Mouse (Mus musculus) liver, adult 2 months (tissue): ENCODE data around the gene Cd1d1. TPM values are rescaled to one million over a fixed set of nuclear protein-coding genes. Genes with fewer than 3 reads are reported as not detected.
A peak's percentile ranks its signal among the peaks of the same experiment; 100 is the strongest.

ENCODE experiments used
- DNase-seq: peaks from one replicate; pipeline ENCODE4 v3.0.0-alpha.2; 2011; ENCODE audit warnings: low read depth, low spot score; ENCODE audit errors: extremely low read depth
- H3K27ac ChIP-seq: fragments of 200-500 bp; replicated peaks from 2 replicates; pipeline ENCODE4 v1.5.1; 2012; ENCODE audit warnings: low read depth, mild to moderate bottlenecking, control low read depth, inconsistent platforms, low read length; ENCODE audit not compliant: insufficient read depth
- H3K27me3 ChIP-seq: fragments of 200-500 bp; 2 replicates; pipeline ENCODE4 v1.6.1; 2012; ENCODE audit warnings: mild to moderate bottlenecking, moderate library complexity, low read length, inconsistent platforms; ENCODE audit not compliant: control insufficient read depth, insufficient read depth
- H3K36me3 ChIP-seq: fragments of 200-500 bp; 2 replicates; pipeline ENCODE4 v1.6.1; 2012; ENCODE audit warnings: low read length, inconsistent platforms; ENCODE audit not compliant: control insufficient read depth, insufficient read depth
- H3K4me1 ChIP-seq: fragments of 200-500 bp; 2 replicates; pipeline ENCODE4 v1.6.1; 2011; ENCODE audit warnings: low read length; ENCODE audit not compliant: control insufficient read depth, insufficient read depth
- H3K4me3 ChIP-seq: fragments of 200-500 bp; 2 replicates; pipeline ENCODE4 v1.5.1; 2011; ENCODE audit warnings: low read depth, mild to moderate bottlenecking, control low read depth, low read length, moderate library complexity; ENCODE audit not compliant: insufficient read depth
- H3K79me2 ChIP-seq: fragments of 200-500 bp; 2 replicates; pipeline ENCODE4 v1.6.1; 2012; ENCODE audit warnings: inconsistent platforms, mild to moderate bottlenecking, low read length, moderate library complexity; ENCODE audit not compliant: control insufficient read depth, insufficient read depth
- H3K9ac ChIP-seq: fragments of 200-500 bp; 2 replicates; pipeline ENCODE4 v1.6.1; 2012; ENCODE audit warnings: low read depth, mild to moderate bottlenecking, control low read depth, inconsistent platforms, low read length
- CTCF ChIP-seq: fragments of 200-500 bp; IDR thresholded peaks from 2 replicates; pipeline ENCODE4 v1.5.1; 2011; ENCODE audit warnings: low read depth, low read length, control low read depth
- POLR2A ChIP-seq: fragments of 200-500 bp; IDR thresholded peaks from 2 replicates; pipeline ENCODE4 v1.6.1; 2011; ENCODE audit warnings: low read length, control low read depth; ENCODE audit not compliant: insufficient read depth; ENCODE audit errors: extremely low read depth
- WGBS: fragments of 180-500 bp; shearing (Covaris S2); methylation state at CpG from one replicate; pipeline ENCODE4 v1.1.7; 2018; 5-methylcytosine and 5-hydroxymethylcytosine counted together
- polyA plus RNA-seq: library from polyadenylated mRNA; depleted of rRNA; stranded (reverse); fragments of >200 nt; gene quantifications from 2 replicates; pipeline ENCODE4 v1.2.3, GENCODE M21; 2012; rRNA removed
- total RNA-seq: library from RNA; depleted of rRNA; stranded (reverse); fragments of >200 nt; gene quantifications from 2 replicates; pipeline ENCODE4 v1.2.3, GENCODE M21; 2014; rRNA removed

The Cd1d1 gene
- total RNA-seq (336 and 410 TPM in 2 replicates), polyA plus RNA-seq (251 and 268 TPM in 2 replicates)

DNA sequence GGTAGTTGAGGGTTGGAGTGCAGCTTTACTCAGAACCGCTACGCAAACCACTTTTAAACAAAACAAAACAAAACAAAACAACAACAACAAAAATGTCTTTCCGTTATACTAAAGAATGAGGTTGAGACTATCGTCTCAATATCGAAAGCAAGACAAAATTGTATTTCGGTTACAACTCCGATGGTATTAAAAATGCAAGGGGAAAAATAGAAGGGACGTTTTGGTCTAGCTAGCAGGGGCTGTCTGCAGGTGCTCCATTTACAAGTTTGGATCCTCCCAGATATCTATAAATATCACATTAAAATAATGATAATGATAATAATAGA, at the start of gene Cd1d1:
TSS of gene Cd1d1 (minus strand) at position 27 of the 326 bp plus-strand sequence.
- no peaks in the 10 kb centered on the region; the same call in 1 of the 2 replicates for H3K36me3 ChIP-seq
- TF ChIP-seq POLR2A (no peak), CTCF (no peak)
- H3K4me1 ChIP-seq, result peaks cover 15% of the 10 kb centered on the region
- H3K27ac ChIP-seq, result peak within 1 kb of the TSS; percentile 89
- H3K79me2 ChIP-seq, result no peaks in the 10 kb centered on the region
- 5% methylated on average over 8 of the region's 8 CpGs for WGBS
- peak within 1 kb of the TSS; percentile 83 for H3K9ac ChIP-seq
- no peak for DNase-seq
- H3K4me3 ChIP-seq, result peak within 1 kb of the TSS; percentile 61
- H3K27me3 ChIP-seq, result no peaks in the 10 kb centered on the region

GRCm38 (mm10) chr3:87047801-87048200, 48.6 kb upstream of the Cd1d1 start:
- no peak for DNase-seq
- TF ChIP-seq CTCF (no peak), POLR2A (no peak)
- H3K4me1 ChIP-seq, result no peaks in the 10 kb centered on the region
- no peaks in the 10 kb centered on the region for H3K36me3 ChIP-seq
- no peak overlapping the region for H3K4me3 ChIP-seq
- H3K27ac ChIP-seq, result no peak overlapping the region
- no peak overlapping the region for H3K9ac ChIP-seq
- H3K79me2 ChIP-seq, result no peaks in the 10 kb centered on the region
- 93% methylated on average over 5 of the region's 5 CpGs for WGBS
- no peaks in the 10 kb centered on the region for H3K27me3 ChIP-seq

DNA sequence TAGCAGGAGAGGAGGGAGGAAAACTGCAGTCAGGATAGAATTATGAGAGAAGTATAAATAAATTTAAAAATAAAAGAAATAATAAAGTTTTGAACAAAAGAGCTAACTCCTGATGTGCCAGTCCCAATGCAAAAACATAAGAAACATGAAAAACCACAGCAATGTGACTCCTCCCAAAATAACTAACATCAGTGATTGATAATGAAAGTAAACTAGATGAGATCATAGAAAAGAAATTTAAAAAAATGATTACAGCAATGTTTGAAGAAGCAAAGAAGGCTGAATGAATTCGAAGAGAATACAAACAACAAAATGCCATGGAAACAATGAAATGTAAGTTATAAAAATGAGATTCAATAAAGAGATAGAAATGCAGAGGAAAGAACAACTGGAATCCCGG, 42.5 kb upstream of the Cd1d1 start:
- H3K36me3 ChIP-seq, result no peaks in the 10 kb centered on the region
- H3K4me1 ChIP-seq, result no peaks in the 10 kb centered on the region
- no peak overlapping the region for H3K27ac ChIP-seq
- H3K79me2 ChIP-seq, result no peaks in the 10 kb centered on the region
- DNase-seq, result no peak
- no peak overlapping the region for H3K4me3 ChIP-seq
- TF ChIP-seq POLR2A (no peak), CTCF (no peak)
- H3K9ac ChIP-seq, result no peak overlapping the region
- WGBS, result 68% methylated on average over 2 of the region's 2 CpGs
- H3K27me3 ChIP-seq, result no peaks in the 10 kb centered on the region

DNA sequence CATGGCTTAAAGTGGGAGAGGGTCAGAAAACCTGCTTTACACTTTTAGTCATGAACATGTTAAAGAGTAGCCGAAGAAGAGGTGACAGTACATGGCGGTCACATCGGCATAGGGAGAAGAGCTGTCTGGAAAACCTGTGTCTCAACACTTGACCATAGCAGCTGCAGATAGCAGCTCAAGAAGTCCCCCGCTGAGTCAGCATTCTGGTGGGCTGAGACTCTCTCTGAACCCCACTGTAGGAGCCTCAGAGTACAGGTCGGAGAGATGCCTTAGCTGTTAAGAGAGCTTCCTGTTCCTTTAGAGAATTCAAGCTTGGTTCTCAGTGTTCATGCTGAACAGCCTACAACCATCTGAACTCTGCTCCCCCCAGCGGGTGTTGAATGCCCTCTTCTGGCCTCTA, 39.3 kb upstream of the Cd1d1 start:
- Histone ChIP-seq H3K79me2 (no peaks in the 10 kb centered on the region), H3K27me3 (no peaks in the 10 kb centered on the region), H3K4me3 (no peak overlapping the region), H3K4me1 (no peaks in the 10 kb centered on the region), H3K9ac (no peak overlapping the region), H3K27ac (no peak overlapping the region), H3K36me3 (no peaks in the 10 kb centered on the region)
- TF ChIP-seq POLR2A, result no peak
- TF ChIP-seq CTCF, result no peak
- 88% methylated on average over 6 of the region's 6 CpGs for WGBS
- DNase-seq, result no peak

DNA sequence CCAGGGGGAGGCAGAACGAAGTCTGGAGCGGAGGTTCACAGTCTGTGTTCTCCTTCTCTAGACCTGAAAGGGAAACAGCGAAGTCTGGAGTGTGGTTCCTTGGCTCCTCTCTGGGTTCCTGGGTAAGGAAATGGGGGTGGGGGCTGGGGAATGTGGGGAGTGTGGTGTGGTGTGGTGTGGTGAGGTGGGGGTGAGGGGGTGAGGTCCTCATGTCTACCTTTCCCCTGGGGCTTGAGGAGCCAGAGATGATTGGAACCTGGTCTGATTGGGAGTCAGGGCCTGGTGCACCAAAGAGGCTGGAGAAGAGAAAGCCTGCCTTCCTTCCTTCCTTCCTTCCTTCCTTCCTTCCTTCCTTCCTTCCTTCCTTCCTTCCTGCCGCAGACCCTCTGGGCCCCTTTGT, 34.8 kb upstream of the Cd1d1 start:
- no peak for TF ChIP-seq CTCF
- no peak for TF ChIP-seq POLR2A
- no peak overlapping the region for H3K9ac ChIP-seq
- no peak for DNase-seq

DNA sequence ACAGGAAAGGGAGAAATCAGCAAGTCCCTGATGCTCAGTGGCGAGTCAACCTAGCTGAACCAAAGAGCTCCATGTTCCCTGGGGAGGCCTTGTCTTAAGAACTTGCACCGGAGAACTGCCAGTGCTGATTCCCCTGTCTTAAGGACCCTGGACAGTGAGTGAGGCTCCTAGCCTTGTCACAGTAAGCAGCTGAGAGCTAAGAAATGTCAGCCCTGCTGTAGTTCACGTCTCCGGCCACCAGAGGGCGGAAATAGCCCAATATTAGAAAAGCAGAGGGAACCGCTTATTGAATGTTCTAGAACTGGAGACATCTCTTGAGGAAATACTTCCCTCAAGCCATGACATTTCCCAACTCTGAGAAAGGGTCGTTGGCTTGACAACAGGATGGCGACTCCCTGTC, 34.1 kb upstream of the Cd1d1 start:
- TF ChIP-seq CTCF (peak; percentile 81), POLR2A (no peak)
- no peak overlapping the region for H3K27ac ChIP-seq
- DNase-seq, result peak; percentile 31
- H3K79me2 ChIP-seq, result no peaks in the 10 kb centered on the region
- no peaks in the 10 kb centered on the region for H3K4me1 ChIP-seq
- H3K9ac ChIP-seq, result no peak overlapping the region
- no peaks in the 10 kb centered on the region for H3K27me3 ChIP-seq
- H3K4me3 ChIP-seq, result no peak overlapping the region
- WGBS, result 24% methylated on average over 8 of the region's 8 CpGs
- H3K36me3 ChIP-seq, result no peaks in the 10 kb centered on the region

More for the DNA sequence above, 34.8 kb upstream of the Cd1d1 start:
- Histone ChIP-seq H3K4me3 (no peak overlapping the region), H3K27ac (no peak overlapping the region), H3K4me1 (no peaks in the 10 kb centered on the region), H3K27me3 (no peaks in the 10 kb centered on the region), H3K79me2 (no peaks in the 10 kb centered on the region), H3K36me3 (no peaks in the 10 kb centered on the region)
- WGBS, result 85% methylated on average over 4 of the region's 4 CpGs
